Mouse (Mus musculus): ENCODE measurements around the gene Dmrta2.

The Dmrta2 gene

GRCm38 (mm10) chr4:109979461-109980320 lies 1.8 kb downstream of the Dmrta2 start:
- no peak for DNase-seq

GRCm38 (mm10) chr4:109980321-109981082 lies 2.6 kb downstream of the Dmrta2 start:
- no peak for DNase-seq

- DNase-seq = no peak
Measured at GRCm38 (mm10) chr4:109981083-109981870, 3.4 kb downstream of the Dmrta2 start.

- no peak for DNase-seq
Measured at GRCm38 (mm10) chr4:109981871-109982680, 4.2 kb downstream of the Dmrta2 start.

- DNase-seq = peak in 1 of 2 experiments; percentile 5
Measured at GRCm38 (mm10) chr4:109982681-109983265, 4.9 kb downstream of the Dmrta2 start.

- DNase-seq = peak in 1 of 2 experiments; percentile 13
Measured at GRCm38 (mm10) chr4:109983281-109984001, 5.6 kb downstream of the Dmrta2 start.

- no peak for DNase-seq
Measured at GRCm38 (mm10) chr4:109984011-109984411, 6.2 kb downstream of the Dmrta2 start.

- no peak for DNase-seq
Measured at GRCm38 (mm10) chr4:109984496-109985423, 6.9 kb downstream of the Dmrta2 start.

- DNase-seq = no peak
Measured at GRCm38 (mm10) chr4:109985424-109986172, 7.7 kb downstream of the Dmrta2 start.

GRCm38 (mm10) chr4:109986301-109986700 lies 8.4 kb downstream of the Dmrta2 start:
- DNase-seq = no peak

GRCm38 (mm10) chr4:109986748-109987355 lies 9.0 kb downstream of the Dmrta2 start:
- no peak for DNase-seq

- no peak for DNase-seq
Measured at GRCm38 (mm10) chr4:109987560-109988362, 9.9 kb downstream of the Dmrta2 start.

- no peak for DNase-seq
Measured at GRCm38 (mm10) chr4:109988411-109988810, 10.6 kb downstream of the Dmrta2 start.

- DNase-seq = no peak
Measured at GRCm38 (mm10) chr4:109989213-109989612, 11.4 kb downstream of the Dmrta2 start.

- no peak for DNase-seq
Measured at GRCm38 (mm10) chr4:110006044-110006443, 28.2 kb downstream of the Dmrta2 start.

- DNase-seq = no peak
Measured at GRCm38 (mm10) chr4:110019145-110019544, 41.3 kb downstream of the Dmrta2 start.

- DNase-seq = peak; percentile 60 to 75
Measured at GRCm38 (mm10) chr4:110020255-110020654, 42.4 kb downstream of the Dmrta2 start.

Data from thymus, postnatal 36 days (tissue).